Mouse (Mus musculus) small intestine, adult 2 months (tissue): ENCODE results near the gene Glud1. TPM values are rescaled to one million over a fixed set of nuclear protein-coding genes. Genes with fewer than 3 reads are reported as not detected.

Experiments
- H3K27ac ChIP-seq: fragments of 200-500 bp; 2 replicates; pipeline ENCODE4 v1.5.1; 2012; ENCODE audit warnings: low read depth, low read length, control low read depth, inconsistent platforms; ENCODE audit not compliant: insufficient read depth
- H3K27me3 ChIP-seq: fragments of 200-500 bp; 2 replicates; pipeline ENCODE4 v1.6.1; 2012; ENCODE audit warnings: mild to moderate bottlenecking, moderate library complexity, low read length, inconsistent platforms; ENCODE audit not compliant: control insufficient read depth, insufficient read depth
- H3K36me3 ChIP-seq: fragments of 200-500 bp; 2 replicates; pipeline ENCODE4 v1.6.1; 2012; ENCODE audit warnings: mild to moderate bottlenecking, low read length, control low read depth, inconsistent platforms; ENCODE audit not compliant: control insufficient read depth, insufficient read depth
- H3K4me1 ChIP-seq: fragments of 200-500 bp; 2 replicates; pipeline ENCODE4 v1.6.1; 2012; ENCODE audit warnings: low read length, inconsistent platforms, mixed read lengths; ENCODE audit not compliant: control insufficient read depth, insufficient read depth, insufficient read length
- H3K4me3 ChIP-seq: fragments of 200-500 bp; 2 replicates; pipeline ENCODE4 v1.5.1; 2012; ENCODE audit warnings: low read depth, mild to moderate bottlenecking, control low read depth, inconsistent platforms, low read length, moderate library complexity
- CTCF ChIP-seq: fragments of 200-500 bp; IDR thresholded peaks from 2 replicates; pipeline ENCODE4 v1.5.1; 2012; ENCODE audit warnings: low read depth, mild to moderate bottlenecking, control low read depth, inconsistent platforms, low read length, moderate library complexity, mixed read lengths; ENCODE audit not compliant: insufficient replicate concordance, insufficient read length; ENCODE audit errors: extremely low read depth
- POLR2A ChIP-seq: fragments of 200-500 bp; IDR thresholded peaks from 2 replicates; pipeline ENCODE4 v1.6.1; 2012; ENCODE audit warnings: low read depth, mild to moderate bottlenecking, control low read depth, inconsistent platforms, low read length, moderate library complexity
- WGBS: fragments of 180-500 bp; shearing (Covaris S2); methylation state at CpG from one replicate; pipeline ENCODE4 v1.1.7; 2018; 5-methylcytosine and 5-hydroxymethylcytosine counted together
- polyA plus RNA-seq: library from polyadenylated mRNA; depleted of rRNA; stranded (reverse); fragments of >200 nt; gene quantifications from 2 replicates; pipeline ENCODE4 v1.2.3, GENCODE M21; 2012

The Glud1 gene
- polyA plus RNA-seq, 1 experiment = 223 TPM

DNA sequence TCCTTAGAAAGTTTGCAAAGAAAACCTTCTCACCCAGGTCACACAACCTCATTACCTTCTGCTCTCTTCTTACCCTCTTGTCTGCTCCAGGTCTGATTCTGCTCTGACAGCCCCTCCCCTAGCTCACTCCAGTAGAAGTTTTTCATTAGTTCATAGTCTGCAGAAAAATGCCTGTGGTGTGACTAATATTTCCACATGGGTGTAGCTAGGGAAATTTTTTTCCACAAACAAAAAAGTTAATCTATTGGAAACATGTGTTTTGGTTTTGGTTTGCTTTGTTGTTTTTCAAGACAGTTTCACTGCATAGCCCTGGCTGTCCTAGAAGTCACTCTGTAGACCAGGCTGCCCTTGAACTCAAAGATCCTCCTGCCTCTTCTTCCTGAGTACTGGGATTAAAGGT is 7.6 kb downstream of the Glud1 start:
- H3K4me1 ChIP-seq = peaks cover 3% of the 10 kb centered on the region; the same call in 1 of the 2 replicates
- no peak for TF ChIP-seq POLR2A
- TF ChIP-seq CTCF = no peak
- H3K36me3 ChIP-seq = peaks cover 43% of the 10 kb centered on the region
- H3K27ac ChIP-seq = no peak overlapping the region
- H3K4me3 ChIP-seq = no peak overlapping the region
- H3K27me3 ChIP-seq = no peaks in the 10 kb centered on the region

DNA sequence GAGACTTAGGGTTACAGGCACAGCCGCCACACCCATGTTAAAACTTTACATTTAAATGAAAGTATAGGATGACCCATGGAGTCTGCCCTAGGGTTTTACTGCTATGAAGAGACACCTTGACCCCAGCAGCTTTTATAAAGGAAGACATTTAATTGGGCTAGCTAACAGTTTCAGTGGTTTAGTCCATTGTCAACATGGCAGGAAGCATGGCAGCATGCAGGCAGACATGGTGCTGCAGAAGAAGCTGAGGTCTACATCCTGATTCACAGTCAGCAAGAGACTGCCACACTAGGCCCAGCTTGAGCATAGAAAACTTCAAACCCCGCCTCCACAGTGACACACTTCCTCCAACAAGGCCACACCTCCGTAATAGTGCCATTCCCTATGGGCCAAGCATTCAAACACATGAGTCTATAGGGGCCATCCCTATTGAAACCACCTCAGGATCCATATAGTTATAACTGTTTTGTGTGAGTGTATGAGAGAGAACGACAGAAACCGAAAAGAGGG is 13.1 kb downstream of the Glud1 start:
- Histone ChIP-seq H3K4me3 (no peak overlapping the region), H3K4me1 (no peaks in the 10 kb centered on the region), H3K27ac (no peak overlapping the region), H3K36me3 (peaks cover 64% of the 10 kb centered on the region), H3K27me3 (no peaks in the 10 kb centered on the region)
- 95% methylated on average over 5 of the region's 5 CpGs for WGBS
- TF ChIP-seq POLR2A (no peak), CTCF (no peak)

DNA sequence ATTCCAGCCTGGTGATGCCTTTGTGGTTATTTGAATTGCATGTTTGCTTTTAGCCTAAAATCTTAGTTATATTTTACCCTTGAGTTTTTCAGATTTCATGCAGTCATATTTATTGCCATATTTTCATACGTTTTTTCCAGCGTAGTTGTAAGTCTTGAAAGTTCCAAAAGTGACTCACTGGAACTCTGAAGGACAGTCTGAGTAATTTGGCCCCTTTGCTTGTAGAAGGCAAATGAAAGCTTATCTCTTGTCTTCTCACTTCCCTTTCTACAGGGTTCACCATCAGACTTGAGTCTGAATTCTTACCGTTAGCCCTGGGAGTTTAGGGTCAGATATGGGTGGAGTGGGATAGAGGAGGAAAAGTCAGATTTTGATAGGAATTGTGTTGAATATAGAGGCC is 16.1 kb downstream of the Glud1 start:
- Histone ChIP-seq H3K27ac (no peak overlapping the region), H3K36me3 (peaks cover 69% of the 10 kb centered on the region), H3K4me3 (no peak overlapping the region), H3K4me1 (no peaks in the 10 kb centered on the region), H3K27me3 (no peaks in the 10 kb centered on the region)
- TF ChIP-seq CTCF = no peak
- no peak for TF ChIP-seq POLR2A
- 88% methylated on average over 3 of the region's 3 CpGs for WGBS

DNA sequence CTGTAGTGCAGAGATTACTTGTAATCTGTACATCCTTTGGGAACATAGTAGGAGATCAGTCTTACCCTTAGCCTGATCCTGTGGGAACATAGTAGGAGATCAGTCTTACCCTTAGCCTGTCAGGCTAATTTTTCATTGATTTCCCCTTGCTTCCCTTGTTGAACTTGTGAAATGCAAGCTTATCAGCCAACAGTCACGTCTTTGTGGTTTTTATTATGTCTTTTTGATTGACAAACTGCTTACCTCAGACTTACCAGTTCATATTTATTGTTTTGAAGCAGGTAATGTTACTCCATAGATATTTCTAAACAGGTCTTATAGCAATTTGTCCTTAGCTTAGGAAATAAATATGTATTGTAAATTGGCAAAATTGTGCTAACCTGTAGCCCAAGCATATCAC is 17.1 kb downstream of the Glud1 start:
- Histone ChIP-seq H3K4me3 (no peak overlapping the region), H3K4me1 (no peaks in the 10 kb centered on the region), H3K36me3 (peaks cover 73% of the 10 kb centered on the region), H3K27ac (no peak overlapping the region), H3K27me3 (no peaks in the 10 kb centered on the region)
- TF ChIP-seq CTCF = no peak
- no peak for TF ChIP-seq POLR2A
- 50% methylated on average over 1 of the region's 1 CpGs for WGBS

DNA sequence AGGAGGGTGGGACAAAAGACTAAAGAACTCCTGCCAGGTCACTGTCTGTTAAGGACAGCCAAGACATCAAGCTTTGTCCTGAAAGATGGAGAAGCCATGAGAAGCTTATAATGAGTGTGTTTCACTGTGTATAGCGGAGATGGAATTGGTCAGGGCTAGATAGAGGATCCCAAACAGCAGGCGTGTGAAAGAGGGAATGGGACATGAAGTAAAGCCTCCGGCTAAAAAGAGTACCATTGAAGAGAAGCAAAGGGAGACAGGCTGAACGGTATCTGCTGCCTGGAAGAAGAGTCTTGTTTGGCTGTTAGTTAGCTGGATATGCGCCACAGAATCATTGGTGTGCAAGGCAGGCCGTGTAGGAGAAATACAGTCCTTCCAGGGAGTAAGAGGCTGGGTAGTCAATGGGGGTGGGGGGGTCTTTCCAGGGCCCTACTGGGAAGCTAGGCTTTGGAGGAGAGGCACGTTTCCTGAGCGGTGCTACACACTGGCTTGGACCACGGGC is 20.2 kb downstream of the Glud1 start:
- Histone ChIP-seq H3K27ac (no peak overlapping the region), H3K27me3 (no peaks in the 10 kb centered on the region), H3K4me1 (no peaks in the 10 kb centered on the region), H3K4me3 (no peak overlapping the region), H3K36me3 (peaks cover 69% of the 10 kb centered on the region)
- TF ChIP-seq CTCF = no peak
- no peak for TF ChIP-seq POLR2A
- WGBS = 93% methylated on average over 9 of the region's 9 CpGs

DNA sequence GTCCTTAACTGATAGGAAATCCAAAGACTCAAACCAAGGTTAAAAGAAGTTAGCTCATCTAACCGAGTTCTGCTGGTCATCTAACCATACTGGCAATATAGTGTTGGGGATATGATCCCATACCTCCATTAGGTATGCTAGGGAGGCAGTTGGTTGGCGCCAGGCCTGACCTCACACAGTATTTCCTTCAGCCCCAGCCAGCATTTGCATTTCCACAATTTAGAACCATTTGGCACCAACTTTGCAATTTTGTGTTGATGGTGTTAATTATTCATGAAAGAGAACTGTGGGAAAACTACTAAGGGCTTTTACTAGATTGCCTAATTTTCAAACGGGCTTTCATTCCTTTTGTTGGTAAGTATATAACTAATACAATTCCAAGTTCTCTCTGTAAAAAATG is 21.4 kb downstream of the Glud1 start:
- Histone ChIP-seq H3K4me1 (no peaks in the 10 kb centered on the region), H3K36me3 (peaks cover 70% of the 10 kb centered on the region), H3K4me3 (no peak overlapping the region), H3K27me3 (no peaks in the 10 kb centered on the region), H3K27ac (no peak overlapping the region)
- TF ChIP-seq POLR2A = no peak
- no peak for TF ChIP-seq CTCF
- WGBS = 79% methylated on average over 3 of the region's 3 CpGs

DNA sequence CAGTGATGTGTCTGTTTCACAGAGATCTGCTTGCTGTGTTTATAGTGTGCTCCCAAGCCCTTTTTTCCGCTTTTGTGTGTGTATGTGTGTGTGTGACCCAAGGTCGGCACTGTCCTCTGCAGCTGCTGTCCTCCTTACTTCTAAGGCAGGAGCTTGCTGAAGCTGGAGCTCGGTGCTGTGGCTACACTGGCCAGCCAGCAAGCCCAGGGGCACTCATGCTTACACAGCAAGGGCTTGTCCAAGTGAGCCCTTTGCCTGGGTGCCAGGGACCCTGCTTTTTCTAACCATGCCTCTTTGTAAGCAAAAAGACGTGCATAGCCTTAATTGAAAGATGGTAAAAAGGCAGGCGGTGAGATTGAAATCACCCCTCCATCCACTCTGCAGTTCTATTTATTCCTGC is 21.9 kb downstream of the Glud1 start:
- H3K27ac ChIP-seq = no peak overlapping the region
- H3K36me3 ChIP-seq = peaks cover 71% of the 10 kb centered on the region
- WGBS = 93% methylated on average over 5 of the region's 5 CpGs

More for the DNA sequence above, 21.9 kb downstream of the Glud1 start:
- Histone ChIP-seq H3K27me3 (no peaks in the 10 kb centered on the region), H3K4me1 (no peaks in the 10 kb centered on the region), H3K4me3 (no peak overlapping the region)
- TF ChIP-seq POLR2A (no peak), CTCF (no peak)
